Mouse (Mus musculus) CD4-positive naive resting alpha-beta T cell, adult 57 days (primary cell): ENCODE data around the gene 4933427I04Rik. TPM values are rescaled to one million over a fixed set of nuclear protein-coding genes. Genes with fewer than 3 reads are reported as not detected.

Experiments
- total RNA-seq: library from RNA; stranded (reverse); gene quantifications from one replicate; pipeline ENCODE4 v1.2.4, GENCODE M21; 2023

The 4933427I04Rik gene
- not detected for total RNA-seq

DNA sequence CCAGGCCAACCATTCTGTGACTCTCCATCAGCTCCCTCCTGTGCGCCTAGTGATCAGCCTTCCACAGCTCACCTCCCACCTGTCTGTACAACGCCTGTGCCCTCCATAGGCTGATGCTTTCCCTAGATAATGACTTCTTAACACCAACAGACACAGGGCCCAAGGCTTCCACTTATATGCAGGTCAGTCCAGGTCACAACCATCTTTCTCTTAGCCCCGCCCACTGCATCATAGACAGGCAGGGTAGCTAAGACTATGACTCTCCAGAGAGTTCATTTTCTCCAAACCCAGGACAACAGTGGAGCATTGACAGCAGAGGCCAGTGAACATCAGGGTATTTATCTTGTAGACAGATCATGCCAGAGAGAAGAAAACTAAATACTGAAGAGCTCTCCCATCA is at the start of gene 4933427I04Rik:
4933427I04Rik (plus strand) TSS at position 301 of the 400 bp plus-strand sequence.

DNA sequence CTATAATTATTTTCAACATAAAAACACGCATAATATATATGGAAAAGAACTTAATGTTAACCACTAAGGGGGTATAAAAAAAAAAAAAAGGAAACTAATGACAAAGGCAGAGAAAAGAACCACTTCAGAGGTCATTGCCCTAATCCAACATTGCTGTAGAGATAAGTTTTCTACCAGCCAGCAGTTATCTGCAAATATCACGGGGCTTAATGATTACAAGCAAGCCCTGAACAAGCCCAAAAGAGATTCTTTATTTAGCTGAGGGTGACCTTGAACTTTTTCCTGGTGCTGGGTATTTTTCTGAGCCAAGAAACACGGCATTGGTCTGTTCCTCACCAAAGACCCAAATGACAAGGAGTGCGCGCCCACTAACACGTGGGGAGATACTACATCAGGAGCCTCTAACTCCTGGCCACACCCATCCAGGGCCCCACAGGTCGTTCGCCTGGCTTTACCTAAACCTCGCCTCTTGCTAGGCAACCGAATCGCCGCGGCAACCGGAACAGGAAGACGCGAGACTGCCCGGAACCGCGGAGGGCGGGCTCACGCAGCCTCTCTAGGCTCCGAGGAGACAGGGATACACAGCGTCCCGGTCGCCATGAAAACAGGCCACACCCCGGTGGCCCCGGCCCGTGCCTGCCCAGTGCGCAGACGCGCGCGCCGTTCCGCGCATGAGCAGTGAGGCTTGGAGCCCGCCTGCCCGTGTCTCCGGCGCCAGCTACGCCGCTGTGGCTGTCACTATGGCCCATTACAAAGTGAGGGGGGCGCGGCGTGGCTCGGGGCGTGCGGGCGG is 45.0 kb downstream of the 4933427I04Rik start, which contains the start of gene Mycbp:
Mycbp (plus strand) TSS at position 500 of the 793 bp plus-strand sequence.

Other genes with a start within 250 kb of the 4933427I04Rik start
- gene Macf1, start 175.3 kb upstream of the 4933427I04Rik start, total RNA-seq: 686 TPM
- gene Ndufs5, start 141.5 kb upstream of the 4933427I04Rik start, total RNA-seq: 22.1 TPM
- 55.7 TPM for gene Akirin1, start 109.3 kb upstream of the 4933427I04Rik start, total RNA-seq
- not detected for gene Rhbdl2, start 71.8 kb upstream of the 4933427I04Rik start, total RNA-seq
- 9.1 TPM for gene Mycbp, start 45.2 kb downstream of the 4933427I04Rik start, total RNA-seq
- 41.4 TPM for gene Rragc, start 57.8 kb downstream of the 4933427I04Rik start, total RNA-seq
- not detected for gene 4930535I16Rik, start 58.3 kb downstream of the 4933427I04Rik start, total RNA-seq